Mouse (Mus musculus) adrenal gland, postnatal 4 days (tissue): ENCODE data around the gene Tbc1d24. TPM values are rescaled to one million over a fixed set of nuclear protein-coding genes. Genes with fewer than 3 reads are reported as not detected.
"Not testable (repeated sequence)": the region's sequence is repeated elsewhere in the genome, so short reads cannot be mapped to it uniquely, and the experiment has no call there.

ENCODE experiments used
- DNase-seq, 2 experiments: peaks; one replicate each; pipeline ENCODE4 v3.0.0; 2021 to 2022; ENCODE audit warnings: low spot score in 2 of 2, mixed read lengths in 2 of 2
- microRNA-seq: library from miRNA; unstranded; fragments of <30 nt; microRNA quantifications from one replicate; pipeline ENCODE4 v1.2.0, GENCODE M21; 2021
- total RNA-seq, 2 experiments: library from RNA; stranded (reverse); gene quantifications; 2 replicates each; pipeline ENCODE4 v1.2.3; 2021

Gene Tbc1d24
- total RNA-seq, 2 experiments from 2014 or later, result 13.7 to 15.9 TPM

DNA sequence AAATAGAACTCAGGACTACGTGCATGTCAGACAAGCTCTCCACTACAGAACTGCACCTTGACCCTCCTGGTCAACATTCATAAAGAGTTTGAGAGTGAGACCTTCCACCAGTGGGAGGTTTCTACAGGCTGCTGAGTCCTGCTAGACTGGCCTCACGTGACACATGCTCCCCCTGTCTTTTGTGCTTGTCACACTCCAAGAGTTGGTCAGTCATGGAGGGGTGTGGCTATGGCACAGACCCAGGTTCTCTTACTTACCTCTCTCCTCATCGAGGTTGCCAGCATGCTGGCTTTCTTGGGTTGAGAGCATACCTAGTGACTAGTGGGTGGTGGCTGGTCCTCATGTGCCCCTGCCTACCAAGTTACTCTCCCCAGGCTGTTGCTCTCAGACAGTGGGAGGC is 50.9 kb downstream of the Tbc1d24 start:
- no peak for DNase-seq

DNA sequence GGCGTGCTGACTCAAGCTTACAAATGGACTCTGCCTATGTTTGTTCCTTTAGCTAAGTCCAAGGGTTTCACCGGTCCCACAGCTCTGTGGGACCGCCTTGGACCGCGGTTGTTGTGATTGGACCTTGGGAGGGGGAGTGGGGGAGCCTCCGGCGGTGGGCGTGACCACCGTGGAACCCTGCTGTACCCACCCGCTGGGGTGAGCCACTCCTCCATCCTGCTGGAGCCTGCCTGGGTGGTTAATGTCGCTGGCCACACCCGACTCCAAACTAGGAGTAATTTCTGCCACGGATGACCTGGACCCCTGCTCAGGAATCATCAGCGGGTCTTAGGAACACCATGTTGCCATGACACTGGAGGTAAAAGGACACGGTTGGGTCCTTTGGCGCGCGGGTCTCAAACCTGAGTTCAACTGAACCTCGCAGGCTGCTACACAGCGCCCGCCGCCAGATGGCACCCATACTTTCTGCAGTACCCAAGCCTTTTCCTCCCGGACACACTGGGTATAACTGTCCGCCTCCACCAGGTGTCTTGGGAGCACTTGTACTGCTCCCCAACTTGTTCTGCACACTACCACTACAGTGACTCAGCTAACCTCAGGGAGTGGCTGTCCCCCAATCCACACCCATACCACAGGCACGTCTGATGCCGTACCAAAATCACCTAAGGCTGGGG is 53.3 kb downstream of the Tbc1d24 start:
- DNase-seq, result peak; percentile 47 to 61

DNA sequence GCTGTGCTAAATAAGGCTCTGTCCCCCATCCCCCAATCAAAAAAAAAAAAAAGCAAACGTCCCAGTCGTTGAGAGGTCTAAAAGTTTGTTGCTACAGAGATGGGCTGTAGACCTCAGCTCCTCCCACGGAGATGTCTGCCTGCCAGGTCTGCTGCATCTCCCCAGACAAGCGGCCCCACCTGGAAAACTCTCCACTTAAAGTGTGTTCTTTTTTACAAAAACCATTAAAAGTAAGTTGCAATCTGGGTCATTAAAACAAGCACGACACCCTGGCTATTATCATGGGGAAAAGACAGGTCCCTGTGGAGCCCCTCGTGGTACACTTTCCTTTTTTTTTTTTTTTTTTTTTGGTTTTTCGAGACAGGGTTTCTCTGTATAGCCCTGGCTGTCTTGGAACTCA is 54.0 kb downstream of the Tbc1d24 start:
- DNase-seq, result no peak

- no peak for DNase-seq
These were observed 54.5 kb downstream of the Tbc1d24 start, which contains the start of gene Pdpk1 for GRCm38 (mm10) chr17:24150824-24151223. Gene Pdpk1 (minus strand): TSS chr17:24150924.

GRCm38 (mm10) chr17:24149421-24149820 is 55.9 kb downstream of the Tbc1d24 start:
- no peak for DNase-seq

DNA sequence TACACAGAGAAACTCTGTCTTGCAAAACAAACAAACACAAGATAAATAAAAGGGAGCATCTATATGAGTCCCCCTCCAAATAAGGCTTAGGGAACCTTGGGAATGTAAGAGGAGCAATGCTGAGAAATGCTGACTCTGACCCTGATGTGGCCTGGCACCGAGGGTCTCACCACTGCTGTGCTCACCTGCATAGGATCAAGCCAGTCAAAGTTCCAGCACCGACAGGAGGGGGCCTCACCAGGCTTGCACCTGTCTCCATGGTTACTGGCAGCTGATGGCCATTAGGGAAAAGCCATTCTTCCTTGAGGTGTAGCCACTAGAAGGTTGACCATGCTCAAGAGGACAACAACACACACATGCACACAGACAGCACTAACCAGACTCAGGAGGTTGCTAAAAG is 62.5 kb downstream of the Tbc1d24 start:
- no peak for DNase-seq

DNA sequence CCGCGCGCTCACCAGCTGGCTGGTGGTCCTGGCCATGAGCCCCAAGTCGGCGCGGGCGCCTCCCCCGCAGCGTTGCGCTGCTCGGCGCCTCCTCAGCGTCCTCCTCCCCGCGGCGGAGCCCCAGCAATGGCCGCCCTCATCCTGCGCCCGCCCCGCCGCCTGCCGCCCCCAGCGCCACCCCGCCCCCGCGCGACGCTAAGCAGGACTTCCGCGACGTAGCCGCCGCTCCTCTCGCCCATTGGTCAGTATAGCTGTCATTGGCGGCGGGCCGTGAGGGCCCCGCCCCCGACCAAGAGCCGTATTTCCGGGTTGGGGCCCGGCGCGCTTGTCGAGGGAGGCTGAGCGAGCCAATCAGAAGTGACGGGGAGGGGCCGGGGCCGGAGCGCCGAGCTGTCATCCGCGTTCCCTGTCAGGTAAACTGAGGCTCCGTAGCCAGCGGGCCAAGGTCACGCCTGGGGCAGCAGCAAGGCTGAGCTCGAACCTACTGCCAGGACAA is 63.9 kb downstream of the Tbc1d24 start:
- peak; percentile 90 to 96 for DNase-seq

DNA sequence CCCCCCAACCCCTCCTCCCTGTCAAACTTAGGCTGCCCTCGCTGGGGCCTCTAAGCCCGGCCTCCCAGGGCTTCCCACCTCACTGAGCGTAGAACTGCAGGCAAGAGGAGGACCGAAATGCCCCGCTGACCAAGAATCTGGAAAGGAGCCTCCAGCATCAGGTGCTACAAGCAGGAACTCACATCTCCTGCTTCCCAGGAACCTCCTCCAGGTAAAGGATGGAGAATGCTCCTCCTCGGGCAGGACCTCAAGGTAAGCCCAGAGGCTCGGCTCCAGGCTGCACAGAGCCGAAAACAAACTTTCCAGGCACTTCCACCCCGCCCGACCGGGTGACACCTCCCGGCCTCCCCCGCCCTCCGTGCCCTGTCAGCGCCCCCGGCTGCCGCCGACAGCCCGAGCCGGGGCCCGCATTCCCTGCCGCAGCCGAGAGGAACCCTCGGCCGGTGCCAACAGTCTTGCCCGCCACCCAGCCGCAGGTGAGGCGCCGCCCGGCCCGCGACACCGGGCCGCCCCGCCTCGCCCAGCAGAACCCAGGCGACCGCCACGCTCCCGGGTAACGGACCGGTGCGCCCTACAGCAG is 64.4 kb downstream of the Tbc1d24 start:
- peak in 1 of 2 experiments; percentile 25 for DNase-seq

- DNase-seq, result no peak
These were observed 65.4 kb downstream of the Tbc1d24 start for GRCm38 (mm10) chr17:24139968-24140367.

GRCm38 (mm10) chr17:24139256-24139655 is 66.1 kb downstream of the Tbc1d24 start:
- DNase-seq, result no peak

DNA sequence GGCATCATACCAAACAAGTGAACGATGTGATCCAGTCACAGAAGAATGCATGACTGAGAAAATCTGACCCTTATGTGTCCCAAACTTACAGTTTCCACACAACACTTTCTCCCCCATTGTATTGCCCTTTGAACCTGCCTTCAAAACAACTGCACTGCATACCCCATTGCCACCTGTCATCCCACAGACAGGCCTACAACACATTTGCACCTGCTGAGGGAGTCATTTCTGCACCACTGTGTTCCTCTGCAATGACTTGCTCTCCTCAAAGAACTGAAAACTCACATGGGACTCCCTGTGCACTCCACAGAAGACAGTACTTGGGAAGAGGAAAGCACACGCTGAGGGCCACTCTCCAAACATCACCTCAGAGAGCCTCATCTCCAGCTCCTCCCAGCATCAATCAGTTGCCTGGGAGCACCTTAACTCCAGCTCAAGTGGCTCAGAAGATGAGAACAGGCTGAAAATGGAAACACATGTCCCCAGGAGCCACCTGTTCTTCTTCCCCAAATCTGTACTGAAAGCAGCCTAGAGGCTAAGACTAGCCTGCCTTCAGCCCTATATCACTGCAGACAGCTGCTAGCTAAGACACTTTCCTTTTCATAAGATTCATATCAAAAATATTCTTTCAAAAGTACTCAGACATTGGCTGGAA is 68.0 kb downstream of the Tbc1d24 start:
- DNase-seq, result no peak

DNA sequence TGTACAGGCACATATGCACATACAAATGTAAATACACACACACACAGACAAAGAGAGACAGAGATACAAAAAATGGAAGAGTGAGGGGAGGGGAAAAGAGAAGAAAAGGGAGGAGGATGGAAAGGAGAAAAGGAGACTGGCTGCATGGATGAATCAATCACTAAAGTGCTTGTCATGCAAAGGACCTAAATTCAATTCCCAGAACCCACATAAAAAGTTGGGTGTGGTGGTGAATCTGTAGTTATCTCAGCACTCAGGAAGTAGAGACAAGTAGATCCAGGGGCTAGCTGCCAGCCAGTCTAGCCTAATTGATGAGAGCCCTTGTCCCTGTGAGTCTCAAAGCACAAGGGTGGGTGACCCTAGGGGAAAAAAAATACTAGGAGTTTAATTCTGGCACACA is 71.3 kb downstream of the Tbc1d24 start:
- DNase-seq, result no peak

GRCm38 (mm10) chr17:24132919-24133318 is 72.4 kb downstream of the Tbc1d24 start:
- not testable (repeated sequence) for DNase-seq

DNA sequence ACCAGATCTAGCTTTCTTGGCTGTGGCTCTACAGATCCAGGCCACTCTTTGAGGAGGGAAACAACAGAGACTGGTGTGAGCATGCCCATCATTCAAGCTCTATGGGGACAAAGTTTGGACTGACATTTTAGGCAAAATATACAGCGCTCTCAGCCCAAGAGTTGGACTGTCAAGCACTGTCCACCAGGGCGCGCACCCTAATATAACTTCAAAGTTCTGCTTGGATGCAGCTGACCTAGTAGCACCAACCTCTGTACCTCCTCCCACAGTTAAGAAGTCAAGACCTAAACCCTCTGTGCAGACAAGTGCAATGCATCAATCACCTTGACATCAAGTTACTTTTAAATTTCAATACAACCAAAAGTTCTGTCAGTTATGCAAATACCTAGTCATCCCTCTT is 73.8 kb downstream of the Tbc1d24 start:
- no peak for DNase-seq

DNA sequence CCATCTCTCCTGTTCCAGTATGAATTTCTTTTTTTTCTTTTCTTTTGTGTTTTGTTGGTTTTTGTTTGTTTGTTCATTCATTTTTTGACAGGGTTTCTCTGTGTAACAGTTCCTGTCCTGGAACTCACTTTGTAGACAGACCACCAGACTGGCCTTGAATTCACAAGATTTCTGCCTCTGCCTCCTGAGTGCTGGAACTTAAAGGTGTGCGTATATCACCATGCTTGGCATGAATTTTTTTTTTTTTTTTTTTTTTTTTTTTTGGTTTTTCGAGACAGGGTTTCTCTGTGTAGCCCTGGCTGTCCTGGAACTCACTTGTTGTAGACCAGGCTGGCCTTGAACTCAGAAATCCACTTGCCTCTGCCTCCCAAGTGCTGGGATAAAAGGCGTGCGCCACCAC is 76.1 kb downstream of the Tbc1d24 start:
- not testable (repeated sequence) for DNase-seq

GRCm38 (mm10) chr17:24127592-24127991 is 77.8 kb downstream of the Tbc1d24 start:
- DNase-seq, result no peak

DNA sequence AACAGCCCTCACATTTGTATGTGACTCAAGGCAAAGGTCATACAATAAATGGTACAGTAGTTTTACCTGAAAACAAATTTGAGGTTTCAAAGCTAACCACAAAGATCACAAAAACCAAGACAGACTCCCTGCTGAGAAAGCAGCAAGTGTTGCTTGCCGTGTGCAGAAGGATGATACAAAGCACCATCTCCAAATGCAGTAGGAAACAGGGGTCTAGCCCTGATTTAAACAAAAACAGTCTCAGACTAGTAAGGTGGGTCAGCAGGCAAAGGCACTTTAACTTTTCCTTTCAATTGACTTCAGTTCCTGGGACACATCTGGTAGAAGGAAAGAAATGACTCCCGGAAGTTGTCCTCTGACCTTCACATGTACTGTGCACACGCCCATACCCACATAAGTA is 78.6 kb downstream of the Tbc1d24 start:
- DNase-seq, result no peak

Small RNA genes lying within 50 kb of the gene (microRNA-seq; reads per million reads assigned to microRNA genes)
- 2.1 reads per million for gene Mir5134
- gene Mir6965, result 1.1 reads per million

Other genes with a start within 250 kb of the Tbc1d24 start
- not detected for gene Prss30, start 225.0 kb downstream of the Tbc1d24 start, total RNA-seq
- not detected for gene Prss22, start 207.5 kb downstream of the Tbc1d24 start, total RNA-seq
- gene Prss27, start 167.4 kb downstream of the Tbc1d24 start, total RNA-seq, result not detected
- gene Kctd5, start 132.1 kb downstream of the Tbc1d24 start, total RNA-seq, result 10 to 100 TPM; 34.4 to 34.5 TPM
- gene Pdpk1, start 54.6 kb downstream of the Tbc1d24 start, total RNA-seq, result 10 to 100 TPM; 51.0 to 51.8 TPM
- gene Amdhd2, start 41.8 kb downstream of the Tbc1d24 start, total RNA-seq, result 10 to 100 TPM; 44.9 to 46.8 TPM
- 100 to 1,000 TPM; 344 to 347 TPM for gene Atp6v0c, start 35.9 kb downstream of the Tbc1d24 start, total RNA-seq
- 1 to 10 TPM; 7.6 to 8.2 TPM for gene Ntn3, start 4.0 kb upstream of the Tbc1d24 start, total RNA-seq
- 10 to 100 TPM; 13.8 to 17.6 TPM for gene Tedc2, start 15.3 kb upstream of the Tbc1d24 start, total RNA-seq
- 10 to 100 TPM; 23.3 to 25.5 TPM for gene Ccnf, start 45.9 kb upstream of the Tbc1d24 start, total RNA-seq
- gene Abca17, start 145.5 kb upstream of the Tbc1d24 start, total RNA-seq, result under 1 TPM in 1 of 2 experiments, not detected in 1; 0.11 TPM
- gene Abca3, start 146.4 kb upstream of the Tbc1d24 start, total RNA-seq, result 10 to 100 TPM; 27.2 to 38.5 TPM
- 100 to 1,000 TPM; 122 to 133 TPM for gene Rnps1, start 209.0 kb upstream of the Tbc1d24 start, total RNA-seq
- 100 to 1,000 TPM; 165 to 199 TPM for gene Eci1, start 221.1 kb upstream of the Tbc1d24 start, total RNA-seq
- gene Dnase1l2, start 237.5 kb upstream of the Tbc1d24 start, total RNA-seq, result 1 to 10 TPM; 3.1 to 3.4 TPM